Comparison of ENCODE assay signal across 24 mouse cellular contexts in the genomic region with DNA sequence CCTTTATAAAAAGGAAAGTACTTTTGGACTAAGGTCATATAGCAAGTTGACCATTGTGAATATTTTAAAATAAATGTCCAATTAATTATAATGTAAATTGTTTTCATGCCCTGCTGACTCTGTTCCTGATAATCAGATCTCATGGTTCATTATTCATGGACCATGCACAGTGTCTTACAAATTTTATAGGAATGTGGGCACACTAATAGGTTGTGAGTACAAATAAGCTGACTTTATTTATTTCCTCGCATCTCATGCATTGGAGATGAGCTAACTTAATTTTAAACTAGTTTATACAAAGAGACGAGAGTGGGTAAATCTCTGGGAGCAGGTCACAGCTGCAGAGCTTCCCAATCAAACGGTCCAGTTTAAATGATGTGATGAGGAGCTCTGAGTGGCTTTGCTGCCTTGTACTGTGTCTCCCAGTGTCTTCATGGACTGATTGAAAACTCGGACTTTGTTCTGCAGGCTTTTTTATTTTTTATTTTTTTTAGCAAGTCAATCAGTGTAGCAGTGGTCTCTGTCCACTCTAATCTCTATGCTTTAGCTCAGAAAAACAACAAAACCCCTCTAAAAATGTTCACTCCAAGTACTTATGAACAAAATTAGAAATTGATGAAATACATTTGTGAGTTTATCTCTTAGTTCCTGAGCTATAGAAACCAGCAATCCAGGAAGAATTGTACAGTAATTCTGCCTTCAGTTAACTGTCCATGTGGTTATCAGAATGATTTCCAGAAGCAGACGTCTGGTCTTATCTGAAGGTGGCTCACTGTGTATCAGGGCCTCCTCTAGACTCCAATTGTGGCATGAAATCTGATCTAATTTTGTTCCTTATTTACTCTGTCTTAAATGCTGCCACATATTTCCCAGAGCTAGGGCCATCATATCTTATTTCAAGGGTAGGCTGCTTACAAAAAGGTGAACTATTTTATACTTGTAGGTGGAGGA.
DNase-seq lines count a peak whose midpoint lies in the region; ATAC-seq and TF ChIP-seq lines count a peak whose summit lies in the region.
"Had no signal": no experiment of that assay in that cellular context is flagged by ENCODE, and none has a peak within 500 bp of the region (broad histone marks: within the 10 kb centered on the region; RNA-seq: fewer than 3 reads in every experiment).

No protein-coding gene starts in this region.

- ATAC-seq in forebrain, embryonic 11.5 days (replicated peaks; ENCODE audit: low FRiP score), result peak; percentile 58; the same call in 1 of the 2 replicates
- no peak for ATAC-seq in forebrain, postnatal 0 days
- peak; percentile 69; the same call in 1 of the 2 replicates for ATAC-seq in midbrain, embryonic 12.5 days (ENCODE audit: low FRiP score, low read depth)
- no peak for ATAC-seq in midbrain, postnatal 0 days (ENCODE audit: low FRiP score)
- ATAC-seq in neural tube, embryonic 13.5 days (ENCODE audit: low read depth), result peak; percentile 56; the same call in 1 of the 2 replicates
- no peak for ATAC-seq in monocyte, adult 5-6 weeks (replicated peaks; ENCODE audit: insufficient number of reproducible peaks, low FRiP score, low TSS enrichment, poor library complexity, severe bottlenecking)
- ATAC-seq: CD4-positive, CD25-positive, alpha-beta regulatory T cell, adult 4 months; midbrain, embryonic 13.5 days had no signal

- H3K27me3 ChIP-seq in forebrain, embryonic 11.5 days (ENCODE audit: control insufficient read depth, insufficient read depth, low read length), result no peaks in the 10 kb centered on the region
- no peaks in the 10 kb centered on the region for H3K27me3 ChIP-seq in forebrain, postnatal 0 days (ENCODE audit: insufficient read depth, low read length)
- H3K27me3 ChIP-seq in midbrain, embryonic 12.5 days, result no peaks in the 10 kb centered on the region
- no peaks in the 10 kb centered on the region for H3K27me3 ChIP-seq in midbrain, postnatal 0 days (ENCODE audit: insufficient read depth, low read length)
- no peaks in the 10 kb centered on the region for H3K27me3 ChIP-seq in neural tube, embryonic 13.5 days
- H3K27me3 ChIP-seq: kidney, embryonic 15.5 days; limb, embryonic 15.5 days; midbrain, embryonic 13.5 days had no signal

- H3K4me2 ChIP-seq in forebrain, embryonic 11.5 days (ENCODE audit: low read depth, low read length, severe bottlenecking), result no peak overlapping the region
- H3K4me2 ChIP-seq in forebrain, postnatal 0 days (ENCODE audit: low read depth), result no peak overlapping the region
- H3K4me2 ChIP-seq in midbrain, embryonic 12.5 days (replicated peaks), result no peak overlapping the region
- H3K4me2 ChIP-seq in midbrain, postnatal 0 days (ENCODE audit: low read depth, low read length, poor library complexity, severe bottlenecking), result no peak overlapping the region
- no peak overlapping the region for H3K4me2 ChIP-seq in neural tube, embryonic 13.5 days
- H3K4me2 ChIP-seq: kidney, embryonic 15.5 days; limb, embryonic 15.5 days; midbrain, embryonic 13.5 days had no signal

- no peak for DNase-seq in forebrain, embryonic 11.5 days (ENCODE audit: low spot score)
- DNase-seq in forebrain, postnatal 0 days, result no peak
- no peak for DNase-seq in midbrain, postnatal 0 days (ENCODE audit: low spot score)
- peak; percentile 70 for DNase-seq in Muller cell, postnatal 12 days (ENCODE audit: inconsistent ontology term)
- DNase-seq in adrenal gland, postnatal 4 days (ENCODE audit: low spot score in 2 of 2), result no peak
- DNase-seq: adrenal gland, adult 2 months; cerebellum, adult 18-20 months; cerebellum, postnatal 25 days; gastrocnemius, adult 2 months; kidney, adult 11 months; kidney, postnatal 36 days; left cerebral cortex, postnatal 4 days; right cerebral cortex, postnatal 14 days; thymus, adult 2 months had no signal

- no peaks in the 10 kb centered on the region for H3K36me3 ChIP-seq in forebrain, embryonic 11.5 days (ENCODE audit: control insufficient read depth, insufficient read depth, low read length)
- H3K36me3 ChIP-seq in forebrain, postnatal 0 days (ENCODE audit: insufficient read depth), result no peaks in the 10 kb centered on the region
- H3K36me3 ChIP-seq in midbrain, embryonic 12.5 days, result no peaks in the 10 kb centered on the region
- no peaks in the 10 kb centered on the region for H3K36me3 ChIP-seq in midbrain, postnatal 0 days (ENCODE audit: insufficient read depth, low read length)
- no peaks in the 10 kb centered on the region for H3K36me3 ChIP-seq in neural tube, embryonic 13.5 days
- H3K36me3 ChIP-seq: embryonic facial prominence, embryonic 10.5 days; kidney, embryonic 15.5 days; limb, embryonic 15.5 days; midbrain, embryonic 13.5 days had no signal

- no peaks in the 10 kb centered on the region for H3K4me1 ChIP-seq in forebrain, embryonic 11.5 days (replicated peaks; ENCODE audit: control insufficient read depth, insufficient read depth, low read length)
- H3K4me1 ChIP-seq in forebrain, postnatal 0 days (ENCODE audit: insufficient read depth), result no peaks in the 10 kb centered on the region
- H3K4me1 ChIP-seq in midbrain, embryonic 12.5 days, result no peaks in the 10 kb centered on the region
- no peaks in the 10 kb centered on the region for H3K4me1 ChIP-seq in midbrain, postnatal 0 days (ENCODE audit: insufficient read depth, low read length)
- no peaks in the 10 kb centered on the region; the same call in 1 of the 2 replicates for H3K4me1 ChIP-seq in neural tube, embryonic 13.5 days (replicated peaks)
- H3K4me1 ChIP-seq: kidney, embryonic 15.5 days; limb, embryonic 15.5 days had no signal

- WGBS in forebrain, embryonic 11.5 days, result 41% methylated on average over 5 of the region's 5 CpGs
- WGBS in forebrain, postnatal 0 days, result 33% methylated on average over 5 of the region's 5 CpGs
- 29% methylated on average over 5 of the region's 5 CpGs for WGBS in midbrain, embryonic 12.5 days
- 31% methylated on average over 5 of the region's 5 CpGs for WGBS in midbrain, postnatal 0 days
- WGBS in neural tube, embryonic 13.5 days, result 26% methylated on average over 5 of the region's 5 CpGs

- no peak overlapping the region for H3K27ac ChIP-seq in forebrain, embryonic 11.5 days (ENCODE audit: low read depth, low read length)
- no peak overlapping the region for H3K27ac ChIP-seq in forebrain, postnatal 0 days (ENCODE audit: low read depth, low read length)
- no peak overlapping the region for H3K27ac ChIP-seq in midbrain, embryonic 12.5 days (replicated peaks)
- H3K27ac ChIP-seq in midbrain, postnatal 0 days (ENCODE audit: low read depth, low read length), result no peak overlapping the region
- no peak overlapping the region for H3K27ac ChIP-seq in neural tube, embryonic 13.5 days (replicated peaks)
- H3K27ac ChIP-seq: embryonic facial prominence, embryonic 10.5 days; gastrocnemius, adult 2 months; limb, embryonic 15.5 days; macrophage; midbrain, embryonic 13.5 days; stomach, postnatal 0 days had no signal

- no peak overlapping the region for H3K9ac ChIP-seq in forebrain, embryonic 11.5 days (ENCODE audit: low read length)
- H3K9ac ChIP-seq in forebrain, postnatal 0 days, result no peak overlapping the region
- no peak overlapping the region for H3K9ac ChIP-seq in midbrain, embryonic 12.5 days (replicated peaks)
- H3K9ac ChIP-seq in midbrain, postnatal 0 days (replicated peaks; ENCODE audit: low read length, poor library complexity, severe bottlenecking), result no peak overlapping the region
- H3K9ac ChIP-seq in neural tube, embryonic 13.5 days, result no peak overlapping the region
- H3K9ac ChIP-seq: kidney, embryonic 15.5 days; limb, embryonic 15.5 days; midbrain, embryonic 13.5 days had no signal

- no peak overlapping the region for H3K4me3 ChIP-seq in forebrain, embryonic 11.5 days (ENCODE audit: low read depth, low read length)
- no peak overlapping the region for H3K4me3 ChIP-seq in forebrain, postnatal 0 days (ENCODE audit: low read depth, low read length)
- no peak overlapping the region for H3K4me3 ChIP-seq in midbrain, embryonic 12.5 days
- no peak overlapping the region for H3K4me3 ChIP-seq in midbrain, postnatal 0 days (ENCODE audit: low read depth, low read length)
- no peak overlapping the region for H3K4me3 ChIP-seq in neural tube, embryonic 13.5 days
- H3K4me3 ChIP-seq: embryonic facial prominence, embryonic 10.5 days; gastrocnemius, adult 2 months; kidney, embryonic 15.5 days; limb, embryonic 15.5 days; midbrain, embryonic 13.5 days had no signal

- H3K9me3 ChIP-seq in forebrain, embryonic 11.5 days (ENCODE audit: control insufficient read depth, low read length), result no peaks in the 10 kb centered on the region
- H3K9me3 ChIP-seq in forebrain, postnatal 0 days (ENCODE audit: low read length), result no peaks in the 10 kb centered on the region
- H3K9me3 ChIP-seq in midbrain, embryonic 12.5 days, result no peaks in the 10 kb centered on the region
- H3K9me3 ChIP-seq in midbrain, postnatal 0 days (ENCODE audit: low read length), result no peaks in the 10 kb centered on the region
- H3K9me3 ChIP-seq in neural tube, embryonic 13.5 days, result no peaks in the 10 kb centered on the region
- H3K9me3 ChIP-seq: embryonic facial prominence, embryonic 10.5 days; kidney, embryonic 15.5 days; limb, embryonic 15.5 days; midbrain, embryonic 13.5 days had no signal

- no peak for TF ChIP-seq CTCF in forebrain, postnatal 0 days (IDR thresholded peaks at IDR 0.05; ENCODE audit: low read depth)
- no peak for TF ChIP-seq CTCF in midbrain, postnatal 0 days (IDR thresholded peaks at IDR 0.05)

Comparison
In these comparisons a context has a peak if more than half of its experiments do, and no peak if none do; other contexts are left out.
1. ATAC-seq: peak in forebrain, embryonic 11.5 days (single experiment), midbrain, embryonic 12.5 days (single experiment) and neural tube, embryonic 13.5 days (single experiment); none in forebrain, postnatal 0 days (single experiment), midbrain, postnatal 0 days (single experiment) and monocyte, adult 5-6 weeks (single experiment).